Mouse (Mus musculus) ES-E14 (cell line): ENCODE results near the gene Foxd2.

Experiments used
- CHD2 ChIP-seq: IDR thresholded peaks from 2 replicates; pipeline ENCODE4 v1.6.1; 2014; ENCODE audit warnings: mild to moderate bottlenecking, low read depth, low read length, inconsistent platforms
- HCFC1 ChIP-seq: IDR thresholded peaks from 2 replicates; pipeline ENCODE4 v1.6.1; 2012; ENCODE audit warnings: low read length, inconsistent platforms, borderline replicate concordance; ENCODE audit not compliant: insufficient read depth
- MAFK ChIP-seq: IDR thresholded peaks from 2 replicates; pipeline ENCODE4 v1.6.1; 2014; ENCODE audit warnings: mild to moderate bottlenecking, low read depth, low read length, inconsistent platforms; ENCODE audit not compliant: insufficient read depth
- ZC3H11A ChIP-seq: IDR thresholded peaks from 2 replicates; pipeline ENCODE4 v1.6.1; 2012; ENCODE audit warnings: low read depth, mild to moderate bottlenecking, inconsistent platforms, low read length, borderline replicate concordance
- ZNF384 ChIP-seq: IDR thresholded peaks from 2 replicates; pipeline ENCODE4 v1.6.1; 2012; ENCODE audit warnings: low read depth, low read length, inconsistent platforms

- TF ChIP-seq HCFC1 = no peak
- no peak for TF ChIP-seq MAFK
- no peak for TF ChIP-seq ZC3H11A
- TF ChIP-seq CHD2 = no peak
- no peak for TF ChIP-seq ZNF384
Measured at GRCm38 (mm10) chr4:114897853-114898252, 10.8 kb downstream of the Foxd2 start.
